In the genomic region with DNA sequence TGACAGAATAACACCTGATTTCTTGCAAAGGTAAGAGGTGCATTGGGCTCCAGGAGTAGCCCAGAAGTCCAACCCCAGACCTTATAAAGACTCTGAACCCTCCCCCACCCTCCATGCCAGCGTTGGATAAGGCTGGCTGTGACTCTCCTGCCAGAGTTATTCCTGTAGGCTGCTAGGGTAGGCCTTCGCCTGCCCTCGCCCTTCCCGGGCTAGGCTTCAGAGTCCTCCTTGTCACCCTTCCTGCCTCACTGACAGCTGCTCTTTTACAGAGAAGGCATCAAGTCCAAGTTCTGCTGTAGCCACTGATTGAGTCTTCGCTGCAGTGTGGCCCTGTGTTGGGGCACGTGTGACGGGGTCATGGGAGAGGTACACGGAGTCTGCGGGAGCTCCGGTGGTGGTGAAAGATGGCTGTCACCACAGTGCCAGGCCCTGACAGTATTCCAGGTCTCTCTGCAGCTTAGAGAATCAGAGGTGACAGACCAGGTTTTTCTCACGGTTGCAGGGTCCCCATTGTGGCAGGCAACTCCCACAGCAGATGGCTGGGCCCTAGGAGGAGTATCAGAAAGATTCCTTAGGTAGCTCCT, we compare ENCODE assay signal across 12 mouse cellular contexts. TPM values are rescaled to one million over a fixed set of nuclear protein-coding genes. Genes with fewer than 3 reads are reported as not detected.
DNase-seq lines count a peak whose midpoint lies in the region; ATAC-seq and TF ChIP-seq lines count a peak whose summit lies in the region.
"Had no signal": no experiment of that assay in that cellular context is flagged by ENCODE, and none has a peak within 500 bp of the region (broad histone marks: within the 10 kb centered on the region; RNA-seq: fewer than 3 reads in every experiment).

No protein-coding gene starts in this region.

- no peak overlapping the region for H3K4me2 ChIP-seq in heart, embryonic 13.5 days
- H3K4me2 ChIP-seq in hindbrain, postnatal 0 days (ENCODE audit: low read depth, low read length): no peak overlapping the region

- 36% methylated on average over 11 of the region's 11 CpGs for WGBS in heart, embryonic 13.5 days
- WGBS in hindbrain, postnatal 0 days: 79% methylated on average over 11 of the region's 11 CpGs

- intact Hi-C loops in gastrocnemius, postnatal 36 days (cut with DNase I): no loop called here

- peaks cover 43% of the 10 kb centered on the region for H3K36me3 ChIP-seq in heart, embryonic 13.5 days
- H3K36me3 ChIP-seq in hindbrain, postnatal 0 days (ENCODE audit: insufficient read depth, low read length): peaks cover 54% of the 10 kb centered on the region

- peak overlapping the region; percentile 67 for H3K9ac ChIP-seq in heart, embryonic 13.5 days
- H3K9ac ChIP-seq in hindbrain, postnatal 0 days (replicated peaks; ENCODE audit: low read length): no peak overlapping the region
- H3K9ac ChIP-seq: liver, embryonic 14.5 days had no signal

- DNase-seq in gastrocnemius, postnatal 25 days: peak; percentile 34
- DNase-seq in gastrocnemius, postnatal 36 days: no peak
- DNase-seq in heart, adult 8-10 months (ENCODE audit: low spot score): peak; percentile 4
- DNase-seq in hindbrain, postnatal 0 days (ENCODE audit: low spot score): no peak
- no peak for DNase-seq in kidney, postnatal 4 days
- DNase-seq in embryo, embryonic 10 days (ENCODE audit: low spot score): no peak
- DNase-seq: adrenal gland, postnatal 36 days; cerebellum, adult 11 months; lung, postnatal 36 days; thymus, adult 2 months had no signal

- H3K4me1 ChIP-seq in heart, embryonic 13.5 days: peaks cover 28% of the 10 kb centered on the region
- H3K4me1 ChIP-seq in hindbrain, postnatal 0 days (ENCODE audit: insufficient read depth, low read length): no peaks in the 10 kb centered on the region

- no peaks in the 10 kb centered on the region for H3K9me3 ChIP-seq in heart, embryonic 13.5 days
- no peaks in the 10 kb centered on the region for H3K9me3 ChIP-seq in hindbrain, postnatal 0 days (ENCODE audit: low read length)

- H3K27me3 ChIP-seq in heart, embryonic 13.5 days (replicated peaks): no peaks in the 10 kb centered on the region
- H3K27me3 ChIP-seq in hindbrain, postnatal 0 days (ENCODE audit: insufficient read depth, low read length): no peaks in the 10 kb centered on the region

- H3K27ac ChIP-seq in heart, embryonic 13.5 days (replicated peaks): peak overlapping the region; percentile 76
- H3K27ac ChIP-seq in hindbrain, postnatal 0 days: 0 out of 2 replicates have a peak overlapping the region, but pooled peaks have one; percentile 13
- H3K27ac ChIP-seq: liver, embryonic 14.5 days had no signal

- peak; percentile 49 for ATAC-seq in heart, embryonic 13.5 days (ENCODE audit: extremely low read depth, insufficient number of reproducible peaks, low FRiP score, low TSS enrichment)
- ATAC-seq in hindbrain, postnatal 0 days: no peak

- TF ChIP-seq CTCF in hindbrain, postnatal 0 days (IDR thresholded peaks at IDR 0.05; ENCODE audit: low read depth): no peak

- no peak overlapping the region for H3K4me3 ChIP-seq in heart, embryonic 13.5 days
- H3K4me3 ChIP-seq in hindbrain, postnatal 0 days (ENCODE audit: low read length): no peak overlapping the region

RNA-seq across cellular contexts. Expression of gene Ip6k2, which starts 34.9 kb away (rescaled TPM):
- 10 to 100 TPM; 14.6 to 17.8 TPM for total RNA-seq in gastrocnemius, postnatal 25 days (2021)
- 10 to 100 TPM in 1 of 2 experiments, 1 to 10 TPM in 1; 9.9 to 14.5 TPM for total RNA-seq in gastrocnemius, postnatal 36 days (2021)
- 10 to 100 TPM; 13.7 to 24.9 (median 21.2) TPM for total RNA-seq in heart, adult 8-10 months (2022)
- polyA plus RNA-seq in heart, embryonic 13.5 days (2015; fragmentation: Nextera tagmentation; extraction: Ambion mirVana): 39.8 and 42.9 TPM in 2 replicates
- total RNA-seq in hindbrain, postnatal 0 days (2014; rRNA removed): 122 and 126 TPM in 2 replicates
- 187 and 189 TPM in 2 replicates for polyA plus RNA-seq in hindbrain, postnatal 0 days (2015; fragmentation: Nextera tagmentation; extraction: Ambion mirVana)

RNA-seq across cellular contexts. Expression of gene Nckipsd, which starts 59.5 kb away (rescaled TPM):
- total RNA-seq in gastrocnemius, postnatal 25 days (2021): 1 to 10 TPM; 3.8 TPM
- total RNA-seq in gastrocnemius, postnatal 36 days (2021): 1 to 10 TPM; 2.8 to 3.2 TPM
- 1 to 10 TPM; 7.4 to 9.2 (median 8.0) TPM for total RNA-seq in heart, adult 8-10 months (2022)
- 9.7 and 10.6 TPM in 2 replicates for polyA plus RNA-seq in heart, embryonic 13.5 days (2015; fragmentation: Nextera tagmentation; extraction: Ambion mirVana)
- total RNA-seq in hindbrain, postnatal 0 days (2014; rRNA removed): 33.6 and 72.6 TPM in 2 replicates
- polyA plus RNA-seq in hindbrain, postnatal 0 days (2015; fragmentation: Nextera tagmentation; extraction: Ambion mirVana): 22.8 and 23.5 TPM in 2 replicates

RNA-seq across cellular contexts. Expression of gene Prkar2a, which starts 59.6 kb away (rescaled TPM):
- 100 to 1,000 TPM; 122 to 134 TPM for total RNA-seq in gastrocnemius, postnatal 25 days (2021)
- 100 to 1,000 TPM; 129 to 157 TPM for total RNA-seq in gastrocnemius, postnatal 36 days (2021)
- 10 to 100 TPM; 80.5 to 91.0 (median 88.1) TPM for total RNA-seq in heart, adult 8-10 months (2022)
- polyA plus RNA-seq in heart, embryonic 13.5 days (2015; fragmentation: Nextera tagmentation; extraction: Ambion mirVana): 25.6 and 26.8 TPM in 2 replicates
- total RNA-seq in hindbrain, postnatal 0 days (2014; rRNA removed): 87.3 and 92.2 TPM in 2 replicates
- polyA plus RNA-seq in hindbrain, postnatal 0 days (2015; fragmentation: Nextera tagmentation; extraction: Ambion mirVana): 39.7 and 43.9 TPM in 2 replicates

Comparison
In these comparisons a context has a peak if more than half of its experiments do, and no peak if none do; other contexts are left out.
1. DNase-seq: peak in gastrocnemius, postnatal 25 days (single experiment) and heart, adult 8-10 months (single experiment); none in gastrocnemius, postnatal 36 days (0 of 2), hindbrain, postnatal 0 days (single experiment), kidney, postnatal 4 days (0 of 2) and embryo, embryonic 10 days (single experiment).